Mouse (Mus musculus) small intestine, adult 2 months (tissue): ENCODE data around the gene Fam102a.

Source experiments
- CTCF ChIP-seq: fragments of 200-500 bp; IDR thresholded peaks from 2 replicates; pipeline ENCODE4 v1.5.1; 2012; ENCODE audit warnings: low read depth, mild to moderate bottlenecking, control low read depth, inconsistent platforms, low read length, moderate library complexity, mixed read lengths; ENCODE audit not compliant: insufficient replicate concordance, insufficient read length; ENCODE audit errors: extremely low read depth
- POLR2A ChIP-seq: fragments of 200-500 bp; IDR thresholded peaks from 2 replicates; pipeline ENCODE4 v1.6.1; 2012; ENCODE audit warnings: low read depth, mild to moderate bottlenecking, control low read depth, inconsistent platforms, low read length, moderate library complexity

DNA sequence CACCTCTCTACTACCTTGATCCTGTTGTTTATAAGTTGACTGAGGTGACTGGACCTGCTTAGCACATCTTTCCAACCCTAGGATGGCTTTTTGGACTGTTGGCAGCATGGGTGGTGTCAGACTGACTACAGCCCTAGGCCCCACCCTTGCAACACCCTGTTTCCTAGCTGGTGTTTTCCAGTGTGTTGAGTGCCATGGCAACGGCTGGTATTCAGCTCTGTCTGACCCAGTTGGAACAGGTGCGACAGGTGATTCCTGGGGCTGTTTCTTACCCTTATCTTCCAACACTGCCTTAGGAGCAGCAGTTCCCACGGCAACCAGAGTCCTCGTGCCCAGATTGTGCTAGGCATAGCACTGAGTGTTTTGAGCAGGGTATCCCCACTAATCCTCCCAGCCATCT is 3.3 kb downstream of the Fam102a start:
- TF ChIP-seq CTCF: no peak
- no peak for TF ChIP-seq POLR2A
